Mouse (Mus musculus): ENCODE measurements around the gene Mylk4.
A peak's percentile ranks its signal among the peaks of the same experiment; 100 is the strongest.

Mylk4 gene

GRCm38 (mm10) chr13:32705315-32705714 lies 78.4 kb downstream of the Mylk4 start:
- no peak for DNase-seq

GRCm38 (mm10) chr13:32704911-32705310 lies 78.8 kb downstream of the Mylk4 start:
- DNase-seq: no peak

- no peak for DNase-seq
Observed at GRCm38 (mm10) chr13:32701564-32701963, 82.2 kb downstream of the Mylk4 start.

- DNase-seq: no peak
Observed at GRCm38 (mm10) chr13:32699376-32699775, 84.4 kb downstream of the Mylk4 start.

- no peak for DNase-seq
Observed at GRCm38 (mm10) chr13:32698956-32699355, 84.8 kb downstream of the Mylk4 start.

- DNase-seq: no peak
Observed at GRCm38 (mm10) chr13:32693886-32694455, 89.8 kb downstream of the Mylk4 start.

GRCm38 (mm10) chr13:32692563-32692962 lies 91.2 kb downstream of the Mylk4 start:
- DNase-seq: no peak

GRCm38 (mm10) chr13:32690279-32690678 lies 93.5 kb downstream of the Mylk4 start:
- no peak for DNase-seq

GRCm38 (mm10) chr13:32680868-32681515 lies 102.8 kb downstream of the Mylk4 start:
- peak; percentile 37 for DNase-seq

GRCm38 (mm10) chr13:32680121-32680551 lies 103.6 kb downstream of the Mylk4 start:
- no peak for DNase-seq

GRCm38 (mm10) chr13:32678998-32679397 lies 104.8 kb downstream of the Mylk4 start:
- no peak for DNase-seq

GRCm38 (mm10) chr13:32670782-32671181 lies 113.0 kb downstream of the Mylk4 start:
- no peak for DNase-seq

GRCm38 (mm10) chr13:32668296-32668695 lies 115.5 kb downstream of the Mylk4 start:
- DNase-seq: no peak

- DNase-seq: no peak
Observed at GRCm38 (mm10) chr13:32667386-32667785, 116.4 kb downstream of the Mylk4 start.

- DNase-seq: no peak
Observed at GRCm38 (mm10) chr13:32662041-32662440, 121.7 kb downstream of the Mylk4 start.

GRCm38 (mm10) chr13:32660294-32660693 lies 123.5 kb downstream of the Mylk4 start:
- no peak for DNase-seq

- DNase-seq: no peak
Observed at GRCm38 (mm10) chr13:32659271-32659670, 124.5 kb downstream of the Mylk4 start.

- no peak for DNase-seq
Observed at GRCm38 (mm10) chr13:32657583-32657982, 126.2 kb downstream of the Mylk4 start.

Measured in cerebellum, adult 9-10 months (tissue).